Mouse (Mus musculus) embryonic stem cell, embryonic (primary cell): ENCODE results near the gene Hspd1.
"Not testable (repeated sequence)": the region's sequence is repeated elsewhere in the genome, so short reads cannot be mapped to it uniquely, and the experiment has no call there.

ENCODE experiments used
- CTCF ChIA-PET, 4 experiments: fragments of 300-600 bp in 2 of 4; fragments of 350-600 bp in 2 of 4; sonication (Branson Sonifier 250); formaldehyde crosslinking; loops; one replicate each; lab custom pipeline; 2022; ENCODE audit warnings: inconsistent platforms in 2 of 4; lab: Charles Lee
- POLR2A ChIA-PET, 4 experiments: fragments of 300-600 bp in 2 of 4; fragments of 350-600 bp in 2 of 4; sonication (Branson Sonifier 250); formaldehyde crosslinking; loops; one replicate each; lab custom pipeline; 2022; ENCODE audit warnings: antibody characterized with exemption in 4 of 4, inconsistent platforms in 1 of 4; lab: Charles Lee

Hspd1 gene

DNA sequence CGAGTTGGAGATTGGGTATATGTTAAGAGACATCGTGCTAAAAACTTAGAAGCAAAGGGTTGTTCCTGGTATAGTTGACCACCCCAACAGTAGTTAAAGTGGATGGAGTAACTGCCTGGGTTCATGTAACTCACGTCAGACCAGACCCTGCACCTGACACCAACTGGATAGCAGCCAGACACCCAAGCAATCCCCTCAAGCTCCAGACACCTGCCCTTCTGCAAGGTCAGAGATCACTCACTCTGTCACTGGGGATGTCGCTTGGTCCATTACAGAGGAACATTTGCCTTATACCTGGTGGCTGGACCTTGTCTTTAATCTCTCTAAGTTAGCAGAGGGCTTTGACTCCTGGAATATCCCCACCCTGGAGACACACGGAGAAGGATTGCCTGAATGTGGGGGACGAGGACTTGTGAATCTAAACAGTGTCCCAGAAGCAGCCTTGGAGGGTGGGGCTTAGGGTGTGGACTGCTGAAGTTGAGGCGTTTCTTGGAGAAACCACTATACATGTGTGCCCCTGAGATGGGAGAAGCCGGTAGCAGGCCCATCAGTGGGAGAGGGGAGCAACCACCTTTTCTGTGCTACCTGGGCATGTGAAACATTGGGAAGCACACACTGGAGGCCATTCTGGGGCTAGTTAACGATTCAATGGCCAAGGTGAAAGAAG lies 19.0 kb upstream of the Hspd1 start:
- CTCF ChIA-PET = interaction anchor here in 2 of 4 experiments (0.6 to 1.0 kb wide), 2 partner anchors 9 to 24 kb away, joined by 3 to 5 read pairs; partner anchors contain the start of gene Mob4 (in 1 of the 2)
- POLR2A ChIA-PET = interaction anchor here (0.6 to 3.5 kb wide), 20 partner anchors 8 to 172 kb away, joined by 3 to 35 read pairs (median 5); partner anchors contain the start of genes Mob4 (in 4 of the 4), Hspd1 (in 3 of the 4) and Hspe1 (in 3 of the 4)

DNA sequence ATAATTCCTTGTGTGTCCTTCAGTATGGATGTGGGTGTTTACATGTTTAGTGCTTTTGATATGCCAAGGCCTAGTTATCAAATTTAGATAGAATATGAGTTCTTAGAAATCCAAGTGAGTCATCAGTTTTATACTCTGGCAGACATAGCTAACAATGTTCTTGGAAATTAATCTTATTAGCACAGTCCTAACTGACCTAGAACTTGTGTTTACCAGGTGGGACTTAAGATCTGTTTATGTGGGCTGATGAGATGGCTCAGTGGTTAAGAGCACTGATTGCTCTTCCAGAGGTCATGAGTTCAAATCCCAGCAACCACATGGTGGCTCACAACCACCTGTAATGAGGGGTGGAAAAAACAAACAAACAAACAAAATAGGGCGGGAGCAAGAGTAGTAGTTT lies 4.4 kb upstream of the Hspd1 start:
- ChIA-PET POLR2A (interaction anchor here in 3 of 4 experiments (0.7 to 6.1 kb wide), 17 partner anchors 8 to 1210 kb away, joined by 3 to 67 read pairs (median 4); partner anchors contain the start of gene Mob4 (in 1 of the 3)), CTCF (interaction anchor here in 1 of 4 experiments (1.1 kb wide), 1 partner anchor 43 kb away, joined by 3 read pairs; no protein-coding TSS in a partner anchor)

DNA sequence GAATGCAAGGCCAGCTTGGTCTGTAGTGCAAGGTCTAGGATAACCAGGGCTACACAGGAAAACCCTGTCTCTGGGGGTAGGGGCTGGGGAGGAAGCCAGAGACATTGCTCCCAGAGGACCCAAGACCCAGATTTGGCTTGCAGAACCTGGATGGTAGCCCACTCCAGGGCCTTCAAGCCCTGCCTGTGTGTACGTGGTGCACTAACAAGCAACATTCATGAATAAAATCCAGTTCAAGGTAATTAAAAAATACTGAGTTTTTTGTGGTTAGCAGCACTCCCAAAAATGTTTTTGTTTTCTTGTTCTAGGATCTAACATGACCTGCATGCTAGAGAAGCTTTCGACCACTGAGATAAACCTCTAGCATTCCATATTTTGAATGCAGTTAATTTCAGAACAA lies 4.0 kb upstream of the Hspd1 start:
- POLR2A ChIA-PET = interaction anchor here in 3 of 4 experiments (0.7 to 6.1 kb wide), 13 partner anchors 8 to 1209 kb away, joined by 3 to 67 read pairs (median 4); partner anchors contain the start of gene Mob4 (in 3 of the 3)
- CTCF ChIA-PET = no interaction called here

DNA sequence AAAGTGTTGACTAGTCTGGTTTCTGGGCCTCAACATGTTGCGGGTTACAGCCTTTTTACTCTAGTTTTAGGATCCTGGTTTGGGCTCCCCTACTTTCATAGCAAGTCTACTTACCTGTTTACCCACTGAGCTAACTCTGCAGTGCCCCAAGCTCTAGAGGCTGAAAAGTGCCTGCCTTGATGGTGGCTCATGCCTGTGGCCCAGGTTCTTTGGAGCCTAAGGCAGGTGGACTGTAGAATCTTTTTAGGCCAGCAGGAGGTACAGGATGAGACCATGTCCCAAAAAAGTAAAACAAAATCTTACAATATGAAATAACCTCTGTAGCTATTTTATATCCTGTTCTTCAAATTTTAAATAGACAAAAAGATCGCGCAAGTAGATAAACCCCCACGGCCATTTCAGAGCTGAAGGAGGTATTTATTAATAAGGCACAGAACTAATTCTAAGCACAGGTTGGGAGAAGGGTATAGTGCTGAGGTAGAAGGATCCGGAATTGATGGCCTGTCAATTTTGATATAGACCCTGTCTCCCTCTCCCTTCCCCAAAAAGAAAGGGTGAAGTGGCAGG lies 1.5 kb upstream of the Hspd1 start:
- ChIA-PET CTCF (no interaction called here), POLR2A (interaction anchor here in 3 of 4 experiments (0.6 to 6.1 kb wide), 17 partner anchors 8 to 150 kb away, joined by 3 to 67 read pairs (median 5); partner anchors contain the start of gene Mob4 (in 2 of the 3))

DNA sequence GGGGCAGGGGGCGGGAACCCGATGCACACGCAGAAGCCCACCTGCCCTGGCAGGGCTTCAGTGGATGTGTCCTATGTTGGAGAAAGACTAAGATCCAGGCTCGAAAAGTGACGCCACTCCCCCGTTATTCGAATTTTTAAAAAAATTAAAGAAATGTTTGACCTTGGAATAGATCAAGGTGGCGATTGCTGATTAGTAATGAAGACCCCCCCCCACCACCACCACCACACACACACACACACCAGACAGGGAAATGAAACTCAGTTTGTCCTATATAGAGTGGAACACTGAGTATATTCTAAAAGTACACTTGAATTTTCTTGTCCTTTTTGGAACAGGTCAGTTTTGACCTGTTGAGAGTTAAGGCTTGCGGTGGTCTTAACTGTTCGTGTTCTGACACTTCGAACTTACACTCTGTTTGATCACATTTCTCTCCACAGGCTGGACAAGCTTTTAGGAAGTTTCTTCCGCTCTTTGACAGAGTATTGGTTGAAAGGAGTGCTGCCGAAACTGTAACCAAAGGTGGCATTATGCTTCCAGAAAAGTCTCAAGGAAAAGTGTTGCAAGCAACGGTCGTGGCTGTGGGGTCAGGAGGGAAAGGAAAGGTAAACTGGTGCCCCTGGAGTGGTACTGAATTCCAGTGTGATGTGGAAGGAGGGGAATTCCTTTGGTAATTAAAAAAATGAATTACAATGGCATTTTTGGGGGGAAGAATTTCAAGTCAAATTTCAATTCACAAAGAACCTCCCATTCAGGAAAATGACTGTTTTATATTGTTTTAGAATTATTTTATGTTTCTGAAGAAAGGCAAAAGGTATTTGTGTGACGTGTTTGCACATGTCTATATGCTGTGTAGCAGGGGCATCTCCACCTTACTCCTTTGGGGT lies 811 bp upstream of the Hspd1 start:
- ChIA-PET POLR2A (interaction anchor here (0.6 to 6.1 kb wide), 41 partner anchors 8 to 151 kb away, joined by 3 to 72 read pairs (median 7); partner anchors contain the start of genes Mob4 (in 3 of the 4), Coq10b (in 1 of the 4) and Mars2 (in 1 of the 4)), CTCF (no interaction called here)

DNA sequence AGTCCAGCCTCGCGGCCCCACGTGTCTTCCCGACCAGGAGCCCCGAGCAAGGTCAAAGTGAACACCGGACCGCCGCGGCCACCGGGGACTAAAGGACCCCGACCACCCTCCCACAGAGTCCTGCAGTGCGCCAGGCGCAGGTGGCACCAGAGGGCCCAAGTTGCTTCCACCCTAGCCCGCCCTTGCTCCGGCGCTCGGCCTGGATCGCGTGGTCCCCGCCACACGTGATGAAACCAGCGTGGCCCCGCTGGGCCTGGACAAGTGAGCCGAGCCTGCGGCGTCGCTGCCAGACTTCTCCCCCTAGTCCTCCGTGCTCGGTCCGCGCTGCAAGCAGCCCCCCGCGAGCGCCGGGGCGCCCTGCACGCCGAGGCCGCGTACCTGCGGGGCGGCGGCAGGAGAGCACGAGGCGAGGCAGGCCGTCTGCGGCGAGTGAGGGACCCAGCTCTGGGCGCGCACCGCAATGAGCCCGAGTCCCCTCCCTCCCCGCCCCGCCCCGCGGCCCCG lies 590 bp downstream of the Hspd1 start:
- ChIA-PET CTCF (no interaction called here), POLR2A (interaction anchor here (0.6 to 5.2 kb wide), 70 partner anchors 8 to 1791 kb away, joined by 3 to 72 read pairs (median 5); partner anchors contain the start of genes Mob4 (in 3 of the 4), Coq10b (in 2 of the 4), Gm28778 (in 1 of the 4) and Mars2 (in 1 of the 4))

DNA sequence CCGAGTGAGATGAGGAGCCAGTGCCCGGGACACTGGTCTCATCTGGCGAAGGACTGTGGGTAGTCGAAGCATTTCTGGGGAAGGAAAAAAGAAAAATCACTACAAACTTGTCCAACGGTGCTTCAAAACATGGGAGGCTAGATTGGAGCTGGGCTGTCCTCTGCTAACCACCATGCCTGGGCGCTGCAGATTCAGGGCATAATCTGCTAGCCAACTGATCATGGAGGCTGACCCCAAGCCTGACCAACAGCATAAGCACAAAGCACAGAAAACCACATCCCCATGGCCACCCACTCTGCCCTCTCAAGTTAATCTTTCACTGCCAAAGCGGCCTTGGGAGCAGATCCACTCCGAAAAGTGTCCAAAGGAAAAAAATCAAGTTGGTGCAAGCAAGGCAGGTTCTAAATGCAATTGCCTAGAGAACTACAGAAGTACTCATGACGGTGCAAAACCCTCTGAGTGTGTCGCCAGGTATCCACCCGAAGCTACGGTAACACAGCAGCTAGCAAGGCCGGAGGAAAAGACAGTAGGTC lies 1.1 kb downstream of the Hspd1 start:
- CTCF ChIA-PET = no interaction called here
- POLR2A ChIA-PET = interaction anchor here (0.6 to 5.2 kb wide), 65 partner anchors 8 to 500 kb away, joined by 3 to 72 read pairs (median 5); partner anchors contain the start of genes Mob4 (in 3 of the 4) and Coq10b (in 2 of the 4)

DNA sequence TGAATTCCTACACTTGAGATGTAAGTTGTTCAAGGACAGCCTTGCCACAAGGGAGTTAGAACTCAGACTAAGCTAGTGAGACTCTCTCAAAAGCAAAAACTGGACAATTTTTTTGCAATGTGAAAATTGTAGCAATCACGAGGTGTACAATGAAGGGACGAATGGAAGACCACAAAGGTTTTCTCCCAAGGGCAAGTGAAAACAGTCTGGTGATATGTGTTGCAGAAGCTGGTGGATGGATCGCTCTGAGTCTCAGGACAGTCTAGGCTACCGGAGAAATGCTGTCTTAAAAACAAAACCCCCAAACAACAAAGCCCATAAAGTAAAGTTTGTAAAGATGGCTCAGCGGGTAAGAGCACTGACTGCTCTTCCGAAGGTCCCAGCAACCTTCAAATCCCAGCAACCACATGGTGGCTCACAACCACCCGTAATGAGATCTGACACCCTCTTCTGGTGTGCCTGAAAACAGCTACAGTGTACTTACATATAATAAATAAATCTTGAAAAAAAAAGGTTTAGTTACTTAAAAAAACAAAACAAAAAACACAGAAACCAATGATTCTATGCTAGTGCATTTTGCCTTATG lies 2.2 kb downstream of the Hspd1 start:
- ChIA-PET POLR2A (interaction anchor here (0.7 to 5.2 kb wide), 59 partner anchors 8 to 154 kb away, joined by 3 to 72 read pairs (median 5); partner anchors contain the start of genes Coq10b (in 2 of the 4) and Mob4 (in 2 of the 4)), CTCF (interaction anchor here in 1 of 4 experiments (1.1 kb wide), 1 partner anchor 50 kb away, joined by 3 read pairs; no protein-coding TSS in a partner anchor)

DNA sequence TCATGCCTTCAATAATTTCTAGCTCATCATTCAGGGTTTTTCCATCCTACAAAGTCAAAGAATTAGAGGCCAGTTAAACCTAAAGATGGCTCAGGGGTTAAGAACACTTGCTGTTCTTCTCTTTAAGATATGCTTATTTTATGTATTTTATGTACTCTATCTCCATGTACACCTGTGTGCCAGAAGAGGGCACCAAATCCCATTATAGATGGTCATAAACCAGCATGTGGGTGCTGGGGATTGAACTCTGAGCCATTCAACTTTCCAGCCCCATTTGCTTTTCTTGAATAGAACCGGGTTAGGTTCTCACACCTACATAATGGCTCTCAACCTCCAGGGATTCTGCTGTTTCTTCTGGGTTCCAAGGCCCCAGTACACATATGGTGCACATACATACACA lies 5.9 kb downstream of the Hspd1 start:
- CTCF ChIA-PET = interaction anchor here in 2 of 4 experiments (0.6 to 1.0 kb wide), 2 partner anchors 34 to 54 kb away, joined by 4 to 5 read pairs; no protein-coding TSS in a partner anchor
- POLR2A ChIA-PET = interaction anchor here (0.6 to 2.3 kb wide), 18 partner anchors 9 to 78 kb away, joined by 3 to 8 read pairs (median 4); partner anchors contain the start of gene Mob4 (in 3 of the 4)

DNA sequence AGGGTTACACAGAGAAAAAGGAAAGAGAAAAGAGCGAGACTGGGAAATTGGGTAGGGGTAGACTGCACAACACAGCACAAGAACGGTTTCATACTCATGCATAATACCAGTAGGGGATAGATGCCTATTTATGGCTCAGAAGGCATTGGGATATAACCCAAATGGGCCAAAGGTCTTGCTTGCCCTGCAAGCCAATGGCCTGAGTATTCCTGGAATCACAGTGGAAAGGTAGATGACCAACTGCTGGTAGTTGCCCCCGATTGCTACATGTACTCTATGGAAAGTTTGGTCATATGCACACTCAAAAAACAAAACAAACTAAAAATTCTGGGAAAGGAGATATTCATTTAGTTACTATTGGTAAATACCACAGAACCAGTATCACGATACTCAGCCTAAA lies 8.4 kb downstream of the Hspd1 start:
- ChIA-PET CTCF (no interaction called here), POLR2A (interaction anchor here in 3 of 4 experiments (0.7 to 2.0 kb wide), 8 partner anchors 8 to 112 kb away, joined by 3 to 10 read pairs (median 4); partner anchors contain the start of genes Hspd1 (in 2 of the 3), Hspe1 (in 2 of the 3) and Mob4 (in 1 of the 3))

DNA sequence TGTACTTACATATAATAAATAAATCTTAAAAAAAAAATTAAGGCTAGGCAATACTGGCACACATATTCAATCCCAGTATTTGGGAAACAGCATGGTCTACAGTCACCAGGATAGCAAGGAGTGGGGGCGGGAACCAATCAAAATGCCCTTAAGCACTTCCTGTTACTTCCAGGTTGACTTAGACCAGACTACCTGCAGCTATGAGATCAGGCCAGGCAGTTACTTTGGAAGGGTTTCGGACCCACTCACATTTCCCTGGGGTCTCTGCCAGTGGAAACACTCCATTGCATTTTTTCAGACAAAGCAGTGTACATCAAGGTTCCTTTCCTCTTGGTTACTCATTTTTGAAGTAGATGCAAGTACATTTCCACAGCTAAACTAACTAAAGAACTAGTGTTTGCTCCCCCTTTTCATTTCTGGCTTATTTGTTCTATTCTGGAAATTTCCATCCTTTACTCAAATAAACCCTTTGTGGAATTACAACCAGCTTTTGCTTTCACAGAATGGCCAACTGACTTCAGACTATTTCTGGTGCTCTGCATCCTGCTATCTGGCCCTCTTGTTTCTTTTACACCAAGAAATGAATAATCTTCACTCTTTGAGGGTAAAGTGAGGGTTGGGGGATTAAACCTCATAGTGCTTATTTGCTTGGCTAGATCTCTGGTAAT lies 11.1 kb downstream of the Hspd1 start:
- ChIA-PET POLR2A (interaction anchor here (0.6 to 2.7 kb wide), 26 partner anchors 8 to 1979 kb away, joined by 3 to 38 read pairs (median 4); partner anchors contain the start of genes Hspd1 (in 3 of the 4), Hspe1 (in 3 of the 4), Coq10b (in 1 of the 4) and Mob4 (in 1 of the 4)), CTCF (no interaction called here)

DNA sequence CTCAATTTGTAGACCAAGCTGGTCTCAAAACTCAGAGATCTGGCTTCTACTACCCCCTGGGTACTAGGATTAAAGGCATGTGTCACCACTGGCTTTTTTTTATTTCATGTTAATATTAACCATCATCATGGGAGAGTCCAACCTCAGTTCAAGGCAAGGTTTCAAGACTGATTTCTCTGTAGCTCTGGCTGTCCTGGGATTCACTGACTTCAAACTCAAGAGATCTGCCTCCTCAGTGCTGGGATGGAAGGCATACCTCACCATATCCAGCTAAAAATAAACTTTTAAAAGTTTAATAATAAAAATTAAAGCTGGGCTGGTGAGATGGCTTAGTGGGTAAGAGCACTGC lies 11.7 kb downstream of the Hspd1 start:
- POLR2A ChIA-PET = interaction anchor here (0.5 to 2.7 kb wide), 25 partner anchors 9 to 1980 kb away, joined by 3 to 38 read pairs (median 4); partner anchors contain the start of genes Hspd1 (in 3 of the 4), Hspe1 (in 3 of the 4) and Mob4 (in 1 of the 4)
- CTCF ChIA-PET = no interaction called here

DNA sequence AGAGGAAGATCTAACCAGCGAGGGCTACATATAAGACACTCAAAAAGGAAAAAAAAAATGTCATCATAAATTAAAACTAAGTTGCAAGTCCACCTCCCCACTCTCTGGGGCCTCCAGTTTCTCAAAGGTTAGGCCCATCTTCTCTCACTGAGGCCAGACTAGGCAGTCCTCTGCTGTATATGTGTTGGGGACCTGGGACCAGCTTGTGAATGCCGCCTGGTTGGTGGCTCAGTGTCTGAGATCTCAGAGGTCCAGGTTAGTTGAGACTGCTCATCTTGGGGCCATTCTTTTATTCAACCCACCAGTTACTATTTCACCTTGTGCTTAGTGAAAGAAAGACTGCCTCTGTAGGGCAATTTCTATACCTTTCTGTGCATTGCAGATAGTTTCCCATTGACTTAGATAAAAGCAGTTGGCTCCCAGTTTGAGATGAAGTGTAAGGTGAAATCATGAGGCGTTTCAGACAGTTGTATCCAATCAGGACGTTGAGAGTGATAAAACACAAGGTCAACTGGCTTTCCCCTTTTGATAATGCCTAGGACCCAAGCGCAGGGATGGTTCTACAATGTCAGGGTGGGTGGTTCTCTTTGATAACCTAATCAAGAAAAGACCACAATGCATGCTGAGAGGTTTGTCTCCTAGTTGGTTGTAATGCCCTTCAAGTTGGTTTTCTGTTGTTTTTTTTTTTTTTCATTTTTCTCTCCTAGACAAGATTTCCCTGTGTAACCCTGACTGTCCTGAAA lies 12.2 kb downstream of the Hspd1 start:
- CTCF ChIA-PET = no interaction called here
- POLR2A ChIA-PET = interaction anchor here (0.5 to 2.7 kb wide), 21 partner anchors 9 to 1980 kb away, joined by 3 to 38 read pairs (median 5); partner anchors contain the start of genes Hspd1 (in 3 of the 4), Hspe1 (in 3 of the 4) and Mob4 (in 1 of the 4)

DNA sequence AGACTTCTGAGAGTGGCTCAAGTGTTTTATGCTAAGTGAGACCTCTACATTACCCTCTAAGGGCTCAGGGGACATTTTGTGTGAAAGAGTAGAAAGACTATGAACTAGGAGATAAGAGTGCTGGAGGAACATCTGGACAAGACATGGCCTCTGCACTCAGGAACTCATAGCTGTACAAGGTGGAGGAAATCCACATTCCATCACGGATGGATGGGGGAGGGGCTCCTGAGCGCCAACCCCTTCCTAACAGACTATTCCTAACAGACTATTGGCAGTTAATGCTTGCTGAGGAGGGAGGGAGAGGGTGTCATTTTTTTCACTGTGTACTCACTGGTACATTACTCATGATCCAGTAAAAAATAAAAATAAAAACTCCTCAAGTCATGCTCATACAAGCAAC lies 13.3 kb downstream of the Hspd1 start:
- ChIA-PET CTCF (no interaction called here), POLR2A (interaction anchor here in 2 of 4 experiments (0.6 kb wide), 2 partner anchors 11 to 13 kb away, joined by 3 to 4 read pairs; partner anchors contain the start of genes Hspd1 (in 1 of the 2) and Hspe1 (in 1 of the 2))

DNA sequence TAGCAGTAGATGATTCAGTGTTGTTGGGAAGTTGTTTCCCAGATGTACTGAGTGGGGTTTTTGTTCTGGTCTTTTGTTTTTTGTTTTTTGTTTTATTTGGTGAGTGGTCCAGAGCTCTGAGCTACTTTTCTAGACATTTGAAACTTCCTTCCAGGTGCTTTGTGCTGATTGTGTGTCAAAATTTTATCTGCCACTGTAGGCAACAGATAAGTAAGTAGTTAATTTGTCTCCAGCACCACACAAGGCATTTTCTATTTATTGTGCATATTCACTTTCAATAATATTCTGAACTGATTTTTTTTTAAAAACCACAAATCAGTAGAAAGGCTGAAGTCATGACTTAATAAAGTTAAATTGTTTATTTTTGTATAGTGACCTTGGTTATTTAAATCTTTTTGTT lies 15.7 kb downstream of the Hspd1 start:
- CTCF ChIA-PET = not testable (repeated sequence)
- POLR2A ChIA-PET = interaction anchor here in 2 of 4 experiments (1.1 to 2.2 kb wide), 5 partner anchors 10 to 93 kb away, joined by 3 to 17 read pairs (median 5); partner anchors contain the start of genes Hspd1 (in 1 of the 2) and Hspe1 (in 1 of the 2)
